Mouse (Mus musculus) liver, embryonic 13.5 days (tissue): ENCODE results near the gene Dgki. TPM values are rescaled to one million over a fixed set of nuclear protein-coding genes. Genes with fewer than 3 reads are reported as not detected.

ENCODE experiments used
- ATAC-seq: fragments of 200-750 bp; cut with Nextera tagmentation; 2 replicates; pipeline ENCODE4 v1.8.0; 2017; ENCODE audit warnings: low read depth, mild to moderate bottlenecking, moderate number of reproducible peaks, moderate library complexity
- DNase-seq: peaks from one replicate; pipeline ENCODE4 v3.0.0; 2022
- H3K27ac ChIP-seq: fragments of 300-500 bp; sonication (generic); 2 replicates; pipeline ENCODE4 v1.5.1; 2015; ENCODE audit warnings: moderate library complexity, mild to moderate bottlenecking, inconsistent platforms
- H3K27me3 ChIP-seq: fragments of 300-500 bp; sonication (generic); 2 replicates; pipeline ENCODE4 v1.6.1; 2015; ENCODE audit warnings: mild to moderate bottlenecking, inconsistent platforms
- H3K36me3 ChIP-seq: fragments of 300-500 bp; sonication (generic); 2 replicates; pipeline ENCODE4 v1.6.1; 2015; ENCODE audit warnings: mild to moderate bottlenecking, inconsistent platforms
- H3K4me1 ChIP-seq: fragments of 300-500 bp; sonication (generic); replicated peaks from 2 replicates; pipeline ENCODE4 v1.6.1; 2015; ENCODE audit warnings: inconsistent platforms
- H3K4me2 ChIP-seq: fragments of 300-500 bp; sonication (generic); 2 replicates; pipeline ENCODE4 v1.6.1; 2015; ENCODE audit warnings: inconsistent platforms, mild to moderate bottlenecking, moderate library complexity
- H3K4me3 ChIP-seq: fragments of 300-500 bp; sonication (generic); replicated peaks from 2 replicates; pipeline ENCODE4 v1.5.1; 2015; ENCODE audit warnings: mild to moderate bottlenecking, inconsistent platforms
- H3K9ac ChIP-seq: fragments of 300-500 bp; sonication (generic); 2 replicates; pipeline ENCODE4 v1.6.1; 2015; ENCODE audit warnings: mild to moderate bottlenecking, inconsistent platforms
- H3K9me3 ChIP-seq: fragments of 300-500 bp; sonication (generic); replicated peaks from 2 replicates; pipeline ENCODE4 v1.6.1; 2016; ENCODE audit warnings: inconsistent platforms
- WGBS: fragments of 180-500 bp; shearing (Covaris S2); methylation state at CpG from one replicate; pipeline ENCODE4 v1.1.7; 2015; ENCODE audit not compliant: insufficient replicate concordance; 5-methylcytosine and 5-hydroxymethylcytosine counted together
- polyA plus RNA-seq: library from polyadenylated mRNA; unstranded; fragments of >200 nt; fragmentation: Nextera tagmentation; extraction: Ambion mirVana; gene quantifications from 2 replicates; pipeline ENCODE4 v1.2.1, GENCODE M21; 2015

The Dgki gene
- polyA plus RNA-seq, 1 experiment from 2014 or later = 0.06 TPM

- DNase-seq (no peak), ATAC-seq (no peak)
- Histone ChIP-seq H3K36me3 (no peaks in the 10 kb centered on the region), H3K4me3 (no peak overlapping the region), H3K27ac (no peak overlapping the region), H3K27me3 (no peaks in the 10 kb centered on the region), H3K4me1 (no peaks in the 10 kb centered on the region), H3K9ac (no peak overlapping the region), H3K4me2 (no peak overlapping the region), H3K9me3 (no peaks in the 10 kb centered on the region)
- whole genome bisulfite sequencing = 83% methylated on average over 9 of the region's 9 CpGs
These were observed 26.1 kb upstream of the Dgki start for GRCm38 (mm10) chr6:37325906-37326602.

GRCm38 (mm10) chr6:37325076-37325475, 25.1 kb upstream of the Dgki start:
- Histone ChIP-seq H3K27ac (no peak overlapping the region), H3K9ac (no peak overlapping the region), H3K9me3 (no peaks in the 10 kb centered on the region), H3K36me3 (no peaks in the 10 kb centered on the region), H3K4me1 (no peaks in the 10 kb centered on the region), H3K27me3 (no peaks in the 10 kb centered on the region), H3K4me3 (no peak overlapping the region), H3K4me2 (no peak overlapping the region)
- WGBS = 71% methylated on average over 3 of the region's 3 CpGs
- ATAC-seq = no peak
- no peak for DNase-seq

GRCm38 (mm10) chr6:37322641-37323040, 22.7 kb upstream of the Dgki start:
- Histone ChIP-seq H3K9me3 (no peaks in the 10 kb centered on the region), H3K36me3 (no peaks in the 10 kb centered on the region), H3K4me2 (no peak overlapping the region), H3K4me3 (no peak overlapping the region), H3K9ac (no peak overlapping the region), H3K27ac (no peak overlapping the region), H3K4me1 (no peaks in the 10 kb centered on the region), H3K27me3 (no peaks in the 10 kb centered on the region)
- no peak for ATAC-seq
- WGBS = 72% methylated on average over 7 of the region's 7 CpGs
- no peak for DNase-seq

GRCm38 (mm10) chr6:37322088-37322487, 22.1 kb upstream of the Dgki start:
- Histone ChIP-seq H3K27ac (no peak overlapping the region), H3K9ac (no peak overlapping the region), H3K9me3 (no peaks in the 10 kb centered on the region), H3K27me3 (no peaks in the 10 kb centered on the region), H3K4me3 (no peak overlapping the region), H3K4me2 (no peak overlapping the region), H3K36me3 (no peaks in the 10 kb centered on the region), H3K4me1 (no peaks in the 10 kb centered on the region)
- no peak for ATAC-seq
- DNase-seq = no peak
- WGBS = 73% methylated on average over 9 of the region's 9 CpGs

GRCm38 (mm10) chr6:37317904-37318303, 17.9 kb upstream of the Dgki start:
- Histone ChIP-seq H3K36me3 (no peaks in the 10 kb centered on the region), H3K27ac (no peak overlapping the region), H3K9ac (no peak overlapping the region), H3K27me3 (no peaks in the 10 kb centered on the region), H3K4me2 (no peak overlapping the region), H3K9me3 (no peaks in the 10 kb centered on the region), H3K4me1 (no peaks in the 10 kb centered on the region), H3K4me3 (no peak overlapping the region)
- ATAC-seq (no peak), DNase-seq (no peak)
- 64% methylated on average over 5 of the region's 5 CpGs for WGBS

- Histone ChIP-seq H3K9ac (no peak overlapping the region), H3K4me1 (no peaks in the 10 kb centered on the region), H3K4me3 (no peak overlapping the region), H3K36me3 (no peaks in the 10 kb centered on the region), H3K9me3 (no peaks in the 10 kb centered on the region), H3K4me2 (no peak overlapping the region), H3K27me3 (no peaks in the 10 kb centered on the region), H3K27ac (no peak overlapping the region)
- no peak for ATAC-seq
- no peak for DNase-seq
These were observed 15.5 kb upstream of the Dgki start for GRCm38 (mm10) chr6:37315440-37315839.

- Histone ChIP-seq H3K9me3 (no peaks in the 10 kb centered on the region), H3K27me3 (no peaks in the 10 kb centered on the region), H3K4me1 (no peaks in the 10 kb centered on the region), H3K4me2 (no peak overlapping the region), H3K4me3 (no peak overlapping the region), H3K9ac (no peak overlapping the region), H3K36me3 (no peaks in the 10 kb centered on the region), H3K27ac (no peak overlapping the region)
- WGBS = 51% methylated on average over 4 of the region's 4 CpGs
- DNase-seq (no peak), ATAC-seq (no peak)
These were observed 10.6 kb upstream of the Dgki start for GRCm38 (mm10) chr6:37310601-37311000.

GRCm38 (mm10) chr6:37306616-37307015, 6.6 kb upstream of the Dgki start:
- Histone ChIP-seq H3K27ac (no peak overlapping the region), H3K4me3 (no peak overlapping the region), H3K27me3 (peaks cover 11% of the 10 kb centered on the region), H3K9ac (no peak overlapping the region), H3K4me1 (no peaks in the 10 kb centered on the region), H3K4me2 (no peak overlapping the region), H3K36me3 (no peaks in the 10 kb centered on the region), H3K9me3 (no peaks in the 10 kb centered on the region)
- WGBS = 72% methylated on average over 1 of the region's 1 CpGs
- ATAC-seq (no peak), DNase-seq (no peak)

- H3K4me3 ChIP-seq = no peak overlapping the region
These were observed 508 bp upstream of the Dgki start for GRCm38 (mm10) chr6:37300492-37300891.

GRCm38 (mm10) chr6:37298982-37299381, 1.0 kb downstream of the Dgki start:
- Histone ChIP-seq H3K4me3 (peak overlapping the region; percentile 46; the same call in 1 of the 2 replicates), H3K27ac (no peak overlapping the region), H3K27me3 (peaks cover 60% of the 10 kb centered on the region), H3K36me3 (no peaks in the 10 kb centered on the region), H3K4me2 (no peak overlapping the region), H3K9ac (no peak overlapping the region), H3K9me3 (no peaks in the 10 kb centered on the region), H3K4me1 (peaks cover 6% of the 10 kb centered on the region; the same call in 1 of the 2 replicates)
- WGBS = 25% methylated on average over 4 of the region's 4 CpGs
- no peak for DNase-seq
- no peak for ATAC-seq

More at GRCm38 (mm10) chr6:37300492-37300891, 508 bp upstream of the Dgki start:
- ATAC-seq (no peak), DNase-seq (no peak)
- Histone ChIP-seq H3K4me1 (peaks cover 6% of the 10 kb centered on the region; the same call in 1 of the 2 replicates), H3K27ac (no peak overlapping the region), H3K9me3 (no peaks in the 10 kb centered on the region), H3K36me3 (no peaks in the 10 kb centered on the region), H3K9ac (no peak overlapping the region), H3K4me2 (no peak overlapping the region), H3K27me3 (peaks cover 60% of the 10 kb centered on the region)
- 11% methylated on average over 13 of the region's 13 CpGs for WGBS

- ATAC-seq = no peak
- H3K4me3 ChIP-seq = no peak overlapping the region
- H3K27ac ChIP-seq = no peak overlapping the region
- peaks cover 6% of the 10 kb centered on the region; the same call in 1 of the 2 replicates for H3K4me1 ChIP-seq
- H3K9me3 ChIP-seq = no peaks in the 10 kb centered on the region
- 47% methylated on average over 8 of the region's 8 CpGs for WGBS
- H3K4me2 ChIP-seq = no peak overlapping the region
- H3K9ac ChIP-seq = no peak overlapping the region
- no peak for DNase-seq
- no peaks in the 10 kb centered on the region for H3K36me3 ChIP-seq
- peaks cover 58% of the 10 kb centered on the region for H3K27me3 ChIP-seq
These were observed 2.1 kb downstream of the Dgki start for GRCm38 (mm10) chr6:37297744-37298482.

- 67% methylated on average over 2 of the region's 2 CpGs for WGBS
- Histone ChIP-seq H3K9me3 (no peaks in the 10 kb centered on the region), H3K4me2 (no peak overlapping the region), H3K27me3 (peaks cover 3% of the 10 kb centered on the region; the same call in 1 of the 2 replicates), H3K4me1 (no peaks in the 10 kb centered on the region), H3K27ac (no peak overlapping the region), H3K4me3 (no peak overlapping the region), H3K36me3 (no peaks in the 10 kb centered on the region), H3K9ac (no peak overlapping the region)
- DNase-seq = no peak
- ATAC-seq = no peak
These were observed 7.9 kb downstream of the Dgki start for GRCm38 (mm10) chr6:37292068-37292467.
